Mouse (Mus musculus) lung, postnatal 0 days (tissue): ENCODE data around the gene Dhps. TPM values are rescaled to one million over a fixed set of nuclear protein-coding genes. Genes with fewer than 3 reads are reported as not detected.

Experiments used
- ATAC-seq: fragments of 200-750 bp; cut with Nextera tagmentation; 2 replicates; pipeline ENCODE4 v1.8.0; 2017; ENCODE audit warnings: moderate library complexity
- DNase-seq: peaks from one replicate; pipeline ENCODE4 v3.0.0-alpha.2; 2016; ENCODE audit warnings: low spot score
- H3K27ac ChIP-seq: fragments of 300-500 bp; sonication (generic); 2 replicates; pipeline ENCODE4 v1.5.1; 2014; ENCODE audit warnings: antibody characterized with exemption, mild to moderate bottlenecking, low read length, mixed read lengths
- H3K27me3 ChIP-seq: fragments of 300-500 bp; sonication (generic); replicated peaks from 2 replicates; pipeline ENCODE4 v1.6.1; 2014; ENCODE audit warnings: low read length, mixed read lengths; ENCODE audit not compliant: insufficient read depth
- H3K36me3 ChIP-seq: fragments of 300-500 bp; sonication (generic); 2 replicates; pipeline ENCODE4 v1.6.1; 2014; ENCODE audit warnings: low read length, mixed read lengths; ENCODE audit not compliant: insufficient read depth
- H3K4me1 ChIP-seq: fragments of 300-500 bp; sonication (generic); 2 replicates; pipeline ENCODE4 v1.6.1; 2014; ENCODE audit warnings: antibody characterized with exemption, low read depth, low read length, mixed read lengths; ENCODE audit not compliant: insufficient read depth
- H3K4me2 ChIP-seq: fragments of 300-500 bp; sonication (generic); replicated peaks from 2 replicates; pipeline ENCODE4 v1.6.1; 2014; ENCODE audit warnings: low read depth, mild to moderate bottlenecking, low read length, moderate library complexity, mixed read lengths
- H3K4me3 ChIP-seq: fragments of 300-500 bp; sonication (generic); 2 replicates; pipeline ENCODE4 v1.5.1; 2014; ENCODE audit warnings: low read depth, low read length
- H3K9ac ChIP-seq: fragments of 300-500 bp; sonication (generic); replicated peaks from 2 replicates; pipeline ENCODE4 v1.6.1; 2014; ENCODE audit warnings: low read depth, mild to moderate bottlenecking
- H3K9me3 ChIP-seq: fragments of 300-500 bp; sonication (generic); 2 replicates; pipeline ENCODE4 v1.6.1; 2016; ENCODE audit warnings: low read length, mixed read lengths
- CTCF ChIP-seq: IDR thresholded peaks from 2 replicates; pipeline ENCODE4 v1.5.1; 2016; ENCODE audit warnings: antibody characterized with exemption, mild to moderate bottlenecking
- EP300 ChIP-seq: IDR thresholded peaks from 2 replicates; pipeline ENCODE4 v1.6.1; 2016; ENCODE audit warnings: antibody characterized with exemption, mild to moderate bottlenecking, control low read depth
- WGBS: fragments of 180-500 bp; shearing (Covaris S2); extraction: QIAGEN DNeasy Blood & Tissue Kit; methylation state at CpG from one replicate; pipeline ENCODE4 v1.1.7; 2014; 5-methylcytosine and 5-hydroxymethylcytosine counted together
- polyA plus RNA-seq: library from polyadenylated mRNA; unstranded; fragments of >200 nt; fragmentation: Nextera tagmentation; extraction: Ambion mirVana; gene quantifications from 2 replicates; pipeline ENCODE4 v1.2.1, GENCODE M21; 2015

Gene Dhps
- polyA plus RNA-seq, 1 experiment from 2014 or later: 48.3 TPM

- WGBS: under 1% methylated on average over 15 of the region's 15 CpGs
- ATAC-seq (peak; percentile 12; the same call in 1 of the 2 replicates), DNase-seq (peak; percentile 61)
- H3K9ac ChIP-seq: peak overlapping the region; percentile 64
- H3K9me3 ChIP-seq: no peaks in the 10 kb centered on the region
- H3K27ac ChIP-seq: peak overlapping the region; percentile 94
- H3K36me3 ChIP-seq: no peaks in the 10 kb centered on the region; the same call in 1 of the 2 replicates
- H3K27me3 ChIP-seq: no peaks in the 10 kb centered on the region
- H3K4me2 ChIP-seq: peak overlapping the region; percentile 96
- TF ChIP-seq CTCF (no peak), EP300 (no peak)
- peak overlapping the region; percentile 81 for H3K4me3 ChIP-seq
- peaks cover 3% of the 10 kb centered on the region for H3K4me1 ChIP-seq
Measured at GRCm38 (mm10) chr8:85035728-85036310, 35.7 kb upstream of the Dhps start.

GRCm38 (mm10) chr8:85036381-85036717 lies 35.2 kb upstream of the Dhps start:
- H3K4me1 ChIP-seq: peaks cover 3% of the 10 kb centered on the region
- H3K4me3 ChIP-seq: peak overlapping the region; percentile 81
- peak; percentile 18 for ATAC-seq
- no peaks in the 10 kb centered on the region; the same call in 1 of the 2 replicates for H3K36me3 ChIP-seq
- H3K9me3 ChIP-seq: no peaks in the 10 kb centered on the region
- H3K27ac ChIP-seq: peak overlapping the region; percentile 94
- TF ChIP-seq EP300: no peak
- no peak for DNase-seq
- peak overlapping the region; percentile 96 for H3K4me2 ChIP-seq
- WGBS: 2% methylated on average over 9 of the region's 9 CpGs
- no peaks in the 10 kb centered on the region for H3K27me3 ChIP-seq
- peak overlapping the region; percentile 64 for H3K9ac ChIP-seq

- ATAC-seq (peak; percentile 94), DNase-seq (peak; percentile 99)
- H3K4me1 ChIP-seq: peaks cover 3% of the 10 kb centered on the region
- peak within 1 kb of the TSS; percentile 76 for H3K9ac ChIP-seq
- H3K27ac ChIP-seq: peak within 1 kb of the TSS; percentile 94
- WGBS: under 1% methylated on average over 59 of the region's 59 CpGs
- no peaks in the 10 kb centered on the region; the same call in 1 of the 2 replicates for H3K36me3 ChIP-seq
- peak within 1 kb of the TSS; percentile 96 for H3K4me2 ChIP-seq
- H3K9me3 ChIP-seq: no peaks in the 10 kb centered on the region
- peak within 1 kb of the TSS; percentile 81 for H3K4me3 ChIP-seq
- TF ChIP-seq CTCF: no peak
- TF ChIP-seq EP300: peak; percentile 71
- no peaks in the 10 kb centered on the region for H3K27me3 ChIP-seq
Measured at GRCm38 (mm10) chr8:85036718-85037365, 34.7 kb upstream of the Dhps start, which contains the start of gene Tnpo2. Tnpo2 (plus strand) TSS chr8:85036915.

GRCm38 (mm10) chr8:85037366-85037680 lies 34.2 kb upstream of the Dhps start:
- Histone ChIP-seq H3K36me3 (no peaks in the 10 kb centered on the region), H3K9ac (peak overlapping the region; percentile 76), H3K4me2 (peak overlapping the region; percentile 96), H3K4me1 (peaks cover 3% of the 10 kb centered on the region), H3K4me3 (peak overlapping the region; percentile 81), H3K9me3 (no peaks in the 10 kb centered on the region), H3K27me3 (no peaks in the 10 kb centered on the region), H3K27ac (peak overlapping the region; percentile 94)
- DNase-seq: no peak
- WGBS: 2% methylated on average over 14 of the region's 14 CpGs
- ATAC-seq: peak; percentile 23
- TF ChIP-seq CTCF: no peak
- TF ChIP-seq EP300: no peak

- H3K9ac ChIP-seq: peak overlapping the region; percentile 76
Measured at GRCm38 (mm10) chr8:85037681-85038531, 33.7 kb upstream of the Dhps start.

GRCm38 (mm10) chr8:85043619-85044018 lies 27.9 kb upstream of the Dhps start:
- Histone ChIP-seq H3K4me2 (no peak overlapping the region), H3K4me1 (no peaks in the 10 kb centered on the region), H3K4me3 (no peak overlapping the region), H3K27me3 (no peaks in the 10 kb centered on the region), H3K9me3 (no peaks in the 10 kb centered on the region), H3K27ac (no peak overlapping the region), H3K36me3 (peaks cover 27% of the 10 kb centered on the region), H3K9ac (no peak overlapping the region)
- WGBS: 95% methylated on average over 6 of the region's 6 CpGs
- ATAC-seq: no peak
- no peak for TF ChIP-seq CTCF
- TF ChIP-seq EP300: no peak
- no peak for DNase-seq

More at GRCm38 (mm10) chr8:85037681-85038531, 33.7 kb upstream of the Dhps start:
- WGBS: under 1% methylated on average over 39 of the region's 57 CpGs
- Histone ChIP-seq H3K27me3 (no peaks in the 10 kb centered on the region), H3K27ac (peak overlapping the region; percentile 94), H3K4me1 (peaks cover 3% of the 10 kb centered on the region), H3K36me3 (0 out of 2 replicates have a peak, but pooled peaks cover 2% of the 10 kb centered on the region), H3K4me3 (peak overlapping the region; percentile 81), H3K4me2 (peak overlapping the region; percentile 96), H3K9me3 (no peaks in the 10 kb centered on the region)
- ATAC-seq: no peak
- TF ChIP-seq CTCF (no peak), EP300 (no peak)
- peak; percentile 51 for DNase-seq
